Mouse (Mus musculus): ENCODE results near the gene Flnb.

Gene Flnb

GRCm38 (mm10) chr14:7992158-7992557 is 174.4 kb downstream of the Flnb start:
- CTCF ChIA-PET = interaction anchor here (0.6 to 0.9 kb wide), 2 partner anchors 12 to 103 kb away, joined by 3 to 4 read pairs; no protein-coding TSS in a partner anchor

- CTCF ChIA-PET = interaction anchor here (0.5 to 1.9 kb wide), 4 partner anchors 12 to 353 kb away, joined by 3 to 4 read pairs (median 3); no protein-coding TSS in a partner anchor
Measured at GRCm38 (mm10) chr14:7994271-7994767, 176.6 kb downstream of the Flnb start, which contains the start of gene Dnase1l3. Gene Dnase1l3, minus strand, starts transcription at chr14:7994573.

- CTCF ChIA-PET = interaction anchor here (0.6 kb wide), 2 partner anchors 25 to 50 kb away, joined by 3 to 4 read pairs; no protein-coding TSS in a partner anchor
Measured at GRCm38 (mm10) chr14:7997255-7997696, 179.5 kb downstream of the Flnb start.

GRCm38 (mm10) chr14:7999030-7999429 is 181.3 kb downstream of the Flnb start:
- CTCF ChIA-PET = no interaction called here

- CTCF ChIA-PET = no interaction called here
Measured at GRCm38 (mm10) chr14:7999435-7999834, 181.7 kb downstream of the Flnb start.

- CTCF ChIA-PET = no interaction called here
Measured at GRCm38 (mm10) chr14:8000247-8000646, 182.5 kb downstream of the Flnb start.

Measured in spleen, embryonic (tissue).